Mouse (Mus musculus): ENCODE data around the gene BC004004. TPM values are rescaled to one million over a fixed set of nuclear protein-coding genes. Genes with fewer than 3 reads are reported as not detected.

BC004004 gene
- polyA plus RNA-seq (2012; rRNA removed): 101 and 129 TPM in 2 replicates

GRCm38 (mm10) chr17:29268682-29269348, at the start of gene BC004004:
TSS of gene BC004004 (plus strand) at chr17:29268788.

GRCm38 (mm10) chr17:29237772-29238420, 30.7 kb upstream of the BC004004 start, which contains the start of gene Cpne5:
TSS of gene Cpne5 (minus strand) at chr17:29238167.

GRCm38 (mm10) chr17:29263840-29264633, 4.6 kb upstream of the BC004004 start, which contains the start of gene Ppil1:
TSS of gene Ppil1 (minus strand) at chr17:29264186.

GRCm38 (mm10) chr17:29317380-29317779, 48.8 kb downstream of the BC004004 start, which contains the start of gene Pi16:
TSS of gene Pi16 (plus strand) at chr17:29317680.

GRCm38 (mm10) chr17:29347645-29348256, 79.2 kb downstream of the BC004004 start, which contains the start of gene Mtch1:
TSS of gene Mtch1 (minus strand) at chr17:29347934.

GRCm38 (mm10) chr17:29360761-29361221, 92.2 kb downstream of the BC004004 start, which contains the start of gene Fgd2:
TSS of gene Fgd2 (plus strand) at chr17:29360914.

Other genes with a start within 250 kb of the BC004004 start
- 86.2 and 95.4 TPM in 2 replicates for gene Srsf3, start 236.2 kb upstream of the BC004004 start, polyA plus RNA-seq (2012; rRNA removed)
- gene Cdkn1a, start 177.8 kb upstream of the BC004004 start, polyA plus RNA-seq (2012; rRNA removed): 28.8 and 29.6 TPM in 2 replicates
- gene Rab44, start 154.6 kb upstream of the BC004004 start, polyA plus RNA-seq (2012; rRNA removed): 20.4 and 34.3 TPM in 2 replicates
- 0.14 and 0.24 TPM in 2 replicates for gene Cpne5, start 30.6 kb upstream of the BC004004 start, polyA plus RNA-seq (2012; rRNA removed)
- 29.5 and 32.8 TPM in 2 replicates for gene Ppil1, start 4.6 kb upstream of the BC004004 start, polyA plus RNA-seq (2012; rRNA removed)
- gene Pi16, start 48.9 kb downstream of the BC004004 start, polyA plus RNA-seq (2012; rRNA removed): 6.7 and 8.0 TPM in 2 replicates
- gene Mtch1, start 79.1 kb downstream of the BC004004 start, polyA plus RNA-seq (2012; rRNA removed): 74.7 and 76.7 TPM in 2 replicates
- gene Fgd2, start 92.1 kb downstream of the BC004004 start, polyA plus RNA-seq (2012; rRNA removed): 14.0 and 14.2 TPM in 2 replicates
- gene Pim1, start 222.0 kb downstream of the BC004004 start, polyA plus RNA-seq (2012; rRNA removed): 49.7 and 60.0 TPM in 2 replicates

All from liver, embryonic 18 days (tissue).